Mouse (Mus musculus) lung, postnatal 14 days (tissue): ENCODE data around the gene Gcnt2.
"Not testable (repeated sequence)": the region's sequence is repeated elsewhere in the genome, so short reads cannot be mapped to it uniquely, and the experiment has no call there.

Experiments used
- DNase-seq: peaks from one replicate; pipeline ENCODE4 v3.0.0; 2021

Gcnt2 gene

GRCm38 (mm10) chr13:40875415-40875814 is 15.9 kb downstream of the Gcnt2 start:
- no peak for DNase-seq

GRCm38 (mm10) chr13:40877589-40877988 is 18.0 kb downstream of the Gcnt2 start:
- no peak for DNase-seq

GRCm38 (mm10) chr13:40880557-40880956 is 21.0 kb downstream of the Gcnt2 start:
- no peak for DNase-seq

- no peak for DNase-seq
Observed at GRCm38 (mm10) chr13:40882606-40883005, 23.1 kb downstream of the Gcnt2 start.

- no peak for DNase-seq
Observed at GRCm38 (mm10) chr13:40883903-40884302, 24.3 kb downstream of the Gcnt2 start.

- no peak for DNase-seq
Observed at GRCm38 (mm10) chr13:40884878-40885277, 25.3 kb downstream of the Gcnt2 start.

GRCm38 (mm10) chr13:40885935-40886642 is 26.5 kb downstream of the Gcnt2 start:
- no peak for DNase-seq

GRCm38 (mm10) chr13:40886643-40887381 is 27.3 kb downstream of the Gcnt2 start:
- DNase-seq, result peak; percentile 32

- peak; percentile 51 for DNase-seq
Observed at GRCm38 (mm10) chr13:40890595-40890994, 31.0 kb downstream of the Gcnt2 start.

- DNase-seq, result not testable (repeated sequence)
Observed at GRCm38 (mm10) chr13:40891369-40891768, 31.8 kb downstream of the Gcnt2 start.

GRCm38 (mm10) chr13:40892043-40892442 is 32.5 kb downstream of the Gcnt2 start:
- DNase-seq, result peak; percentile 36

GRCm38 (mm10) chr13:40892547-40892946 is 33.0 kb downstream of the Gcnt2 start:
- no peak for DNase-seq

GRCm38 (mm10) chr13:40893573-40893972 is 34.0 kb downstream of the Gcnt2 start:
- no peak for DNase-seq

- not testable (repeated sequence) for DNase-seq
Observed at GRCm38 (mm10) chr13:40898049-40898690, 38.6 kb downstream of the Gcnt2 start.

- no peak for DNase-seq
Observed at GRCm38 (mm10) chr13:40898698-40899097, 39.1 kb downstream of the Gcnt2 start.

GRCm38 (mm10) chr13:40899349-40899993 is 39.9 kb downstream of the Gcnt2 start:
- no peak for DNase-seq

- DNase-seq, result no peak
Observed at GRCm38 (mm10) chr13:40899994-40900970, 40.7 kb downstream of the Gcnt2 start.

- no peak for DNase-seq
Observed at GRCm38 (mm10) chr13:40901263-40901662, 41.7 kb downstream of the Gcnt2 start.

- DNase-seq, result no peak
Observed at GRCm38 (mm10) chr13:40901831-40902459, 42.4 kb downstream of the Gcnt2 start.

- no peak for DNase-seq
Observed at GRCm38 (mm10) chr13:40904080-40904479, 44.5 kb downstream of the Gcnt2 start.

GRCm38 (mm10) chr13:40906528-40906927 is 47.0 kb downstream of the Gcnt2 start:
- DNase-seq, result no peak

- DNase-seq, result no peak
Observed at GRCm38 (mm10) chr13:40907274-40907673, 47.7 kb downstream of the Gcnt2 start.
